Mouse (Mus musculus) layer of hippocampus, postnatal 14 days (tissue): ENCODE measurements around the gene Aqp1. TPM values are rescaled to one million over a fixed set of nuclear protein-coding genes. Genes with fewer than 3 reads are reported as not detected.

Source experiments
- DNase-seq, 2 experiments: peaks; one replicate each; pipeline ENCODE4 v3.0.0; 2021 to 2022; ENCODE audit warnings: low spot score in 2 of 2, mixed read lengths in 1 of 2
- total RNA-seq, 2 experiments: library from RNA; stranded (reverse); gene quantifications; 2 replicates each; pipeline ENCODE4 v1.2.3; 2021

Gene Aqp1
- total RNA-seq, 2 experiments from 2014 or later: 1.5 to 16.2 TPM

- no peak for DNase-seq
Observed at GRCm38 (mm10) chr6:55331315-55331714, 4.9 kb upstream of the Aqp1 start.

GRCm38 (mm10) chr6:55332100-55332772 lies 4.0 kb upstream of the Aqp1 start:
- DNase-seq: no peak

GRCm38 (mm10) chr6:55332773-55333109 lies 3.5 kb upstream of the Aqp1 start:
- DNase-seq: peak in 1 of 2 experiments; percentile 32

GRCm38 (mm10) chr6:55337242-55337641 lies 1.0 kb downstream of the Aqp1 start:
- DNase-seq: no peak

GRCm38 (mm10) chr6:55338077-55338476 lies 1.8 kb downstream of the Aqp1 start:
- no peak for DNase-seq

GRCm38 (mm10) chr6:55338934-55339825 lies 2.9 kb downstream of the Aqp1 start:
- no peak for DNase-seq

GRCm38 (mm10) chr6:55341688-55342087 lies 5.5 kb downstream of the Aqp1 start:
- no peak for DNase-seq

- DNase-seq: no peak
Observed at GRCm38 (mm10) chr6:55342328-55342727, 6.1 kb downstream of the Aqp1 start.

- peak in 1 of 2 experiments; percentile 16 for DNase-seq
Observed at GRCm38 (mm10) chr6:55343446-55343845, 7.2 kb downstream of the Aqp1 start.

- no peak for DNase-seq
Observed at GRCm38 (mm10) chr6:55344291-55345016, 8.2 kb downstream of the Aqp1 start.

GRCm38 (mm10) chr6:55345264-55345663 lies 9.0 kb downstream of the Aqp1 start:
- DNase-seq: no peak

- DNase-seq: no peak
Observed at GRCm38 (mm10) chr6:55346491-55346890, 10.3 kb downstream of the Aqp1 start.

- no peak for DNase-seq
Observed at GRCm38 (mm10) chr6:55347711-55348571, 11.7 kb downstream of the Aqp1 start.

- DNase-seq: no peak
Observed at GRCm38 (mm10) chr6:55349231-55349630, 13.0 kb downstream of the Aqp1 start.

- DNase-seq: no peak
Observed at GRCm38 (mm10) chr6:55350383-55350952, 14.2 kb downstream of the Aqp1 start.

- DNase-seq: no peak
Observed at GRCm38 (mm10) chr6:55351712-55352111, 15.5 kb downstream of the Aqp1 start.

GRCm38 (mm10) chr6:55353711-55354445 lies 17.6 kb downstream of the Aqp1 start:
- DNase-seq: no peak

GRCm38 (mm10) chr6:55354456-55355117 lies 18.4 kb downstream of the Aqp1 start:
- no peak for DNase-seq

GRCm38 (mm10) chr6:55355575-55355974 lies 19.3 kb downstream of the Aqp1 start:
- no peak for DNase-seq
